Mouse (Mus musculus) brain, embryonic 14.5 days (tissue): ENCODE results near the gene Rnf115.

Experiments used
- CTCF ChIP-seq: fragments of 200-500 bp; IDR thresholded peaks from 2 replicates; pipeline ENCODE4 v1.5.1; 2012; ENCODE audit warnings: inconsistent platforms, mild to moderate bottlenecking, moderate library complexity, borderline replicate concordance; ENCODE audit not compliant: insufficient read depth, insufficient read length; ENCODE audit errors: extremely low read depth
- POLR2A ChIP-seq: fragments of 200-500 bp; IDR thresholded peaks from 2 replicates; pipeline ENCODE4 v1.6.1; 2012; ENCODE audit warnings: mild to moderate bottlenecking, inconsistent platforms, borderline replicate concordance; ENCODE audit not compliant: poor library complexity, insufficient read depth, insufficient read length, severe bottlenecking; ENCODE audit errors: extremely low read depth

GRCm38 (mm10) chr3:96727828-96728633 is 567 bp downstream of the Rnf115 start:
- TF ChIP-seq CTCF (no peak), POLR2A (no peak)
